Mouse (Mus musculus): ENCODE data around the gene Arl15. TPM values are rescaled to one million over a fixed set of nuclear protein-coding genes. Genes with fewer than 3 reads are reported as not detected.
A peak's percentile ranks its signal among the peaks of the same experiment; 100 is the strongest.
"Not testable (repeated sequence)": the region's sequence is repeated elsewhere in the genome, so short reads cannot be mapped to it uniquely, and the experiment has no call there.

The Arl15 gene
- polyA plus RNA-seq, 1 experiment from 2014 or later: 8.6 TPM

GRCm38 (mm10) chr13:113769829-113770228, 24.5 kb upstream of the Arl15 start:
- 80% methylated on average over 3 of the region's 3 CpGs for WGBS
- no peak for ATAC-seq (replicated peaks; ENCODE audit: low FRiP score, low TSS enrichment, low read depth)
- H3K27ac ChIP-seq (ENCODE audit: low read depth): no peak overlapping the region

GRCm38 (mm10) chr13:113770340-113770739, 24.0 kb upstream of the Arl15 start:
- no peak for DNase-seq (ENCODE audit: low spot score)
- 89% methylated on average over 5 of the region's 5 CpGs for WGBS
- Histone ChIP-seq H3K27me3 (replicated peaks; ENCODE audit: control insufficient read depth, insufficient read depth, low read length) (no peaks in the 10 kb centered on the region), H3K4me3 (ENCODE audit: low read depth, low read length) (no peak overlapping the region), H3K4me2 (ENCODE audit: low read length) (no peak overlapping the region), H3K27ac (ENCODE audit: low read depth) (no peak overlapping the region), H3K9ac (ENCODE audit: low read length) (no peak overlapping the region), H3K4me1 (replicated peaks; ENCODE audit: control insufficient read depth, insufficient read depth, low read length) (no peaks in the 10 kb centered on the region), H3K9me3 (ENCODE audit: control insufficient read depth, low read length) (no peaks in the 10 kb centered on the region), H3K36me3 (ENCODE audit: control insufficient read depth, insufficient read depth, low read length) (no peaks in the 10 kb centered on the region)
- no peak for ATAC-seq (replicated peaks; ENCODE audit: low FRiP score, low TSS enrichment, low read depth)

More at GRCm38 (mm10) chr13:113769829-113770228, 24.5 kb upstream of the Arl15 start:
- Histone ChIP-seq H3K9ac (ENCODE audit: low read length) (no peak overlapping the region), H3K36me3 (ENCODE audit: control insufficient read depth, insufficient read depth, low read length) (no peaks in the 10 kb centered on the region), H3K9me3 (ENCODE audit: control insufficient read depth, low read length) (no peaks in the 10 kb centered on the region), H3K4me3 (ENCODE audit: low read depth, low read length) (no peak overlapping the region), H3K4me2 (ENCODE audit: low read length) (no peak overlapping the region), H3K4me1 (replicated peaks; ENCODE audit: control insufficient read depth, insufficient read depth, low read length) (no peaks in the 10 kb centered on the region), H3K27me3 (replicated peaks; ENCODE audit: control insufficient read depth, insufficient read depth, low read length) (no peaks in the 10 kb centered on the region)
- DNase-seq (ENCODE audit: low spot score): no peak

- H3K9ac ChIP-seq (ENCODE audit: low read length): no peak overlapping the region
- H3K4me2 ChIP-seq (ENCODE audit: low read length): no peak overlapping the region
- no peak overlapping the region for H3K27ac ChIP-seq (ENCODE audit: low read depth)
- no peaks in the 10 kb centered on the region for H3K36me3 ChIP-seq (ENCODE audit: control insufficient read depth, insufficient read depth, low read length)
- no peak for ATAC-seq (replicated peaks; ENCODE audit: low FRiP score, low TSS enrichment, low read depth)
- no peak for DNase-seq (ENCODE audit: low spot score)
- WGBS: 42% methylated on average over 1 of the region's 1 CpGs
- no peak overlapping the region for H3K4me3 ChIP-seq (ENCODE audit: low read depth, low read length)
- H3K4me1 ChIP-seq (replicated peaks; ENCODE audit: control insufficient read depth, insufficient read depth, low read length): no peaks in the 10 kb centered on the region
- no peaks in the 10 kb centered on the region for H3K27me3 ChIP-seq (replicated peaks; ENCODE audit: control insufficient read depth, insufficient read depth, low read length)
- no peaks in the 10 kb centered on the region for H3K9me3 ChIP-seq (ENCODE audit: control insufficient read depth, low read length)
These were observed 23.0 kb upstream of the Arl15 start for GRCm38 (mm10) chr13:113771340-113771739.

- no peak overlapping the region for H3K4me3 ChIP-seq (ENCODE audit: low read depth, low read length)
- WGBS: 88% methylated on average over 8 of the region's 8 CpGs
- no peaks in the 10 kb centered on the region for H3K27me3 ChIP-seq (replicated peaks; ENCODE audit: control insufficient read depth, insufficient read depth, low read length)
- no peak overlapping the region for H3K27ac ChIP-seq (ENCODE audit: low read depth)
- H3K36me3 ChIP-seq (ENCODE audit: control insufficient read depth, insufficient read depth, low read length): no peaks in the 10 kb centered on the region
- no peaks in the 10 kb centered on the region for H3K4me1 ChIP-seq (replicated peaks; ENCODE audit: control insufficient read depth, insufficient read depth, low read length)
- H3K9ac ChIP-seq (ENCODE audit: low read length): no peak overlapping the region
- no peaks in the 10 kb centered on the region for H3K9me3 ChIP-seq (ENCODE audit: control insufficient read depth, low read length)
- DNase-seq (ENCODE audit: low spot score) (no peak), ATAC-seq (replicated peaks; ENCODE audit: low FRiP score, low TSS enrichment, low read depth) (no peak)
- H3K4me2 ChIP-seq (ENCODE audit: low read length): no peak overlapping the region
These were observed 19.5 kb upstream of the Arl15 start for GRCm38 (mm10) chr13:113774799-113775198.

GRCm38 (mm10) chr13:113775244-113776140, 18.8 kb upstream of the Arl15 start:
- Histone ChIP-seq H3K4me1 (replicated peaks; ENCODE audit: control insufficient read depth, insufficient read depth, low read length) (no peaks in the 10 kb centered on the region), H3K36me3 (ENCODE audit: control insufficient read depth, insufficient read depth, low read length) (no peaks in the 10 kb centered on the region), H3K9me3 (ENCODE audit: control insufficient read depth, low read length) (no peaks in the 10 kb centered on the region), H3K27me3 (replicated peaks; ENCODE audit: control insufficient read depth, insufficient read depth, low read length) (no peaks in the 10 kb centered on the region), H3K27ac (ENCODE audit: low read depth) (no peak overlapping the region), H3K9ac (ENCODE audit: low read length) (no peak overlapping the region), H3K4me2 (ENCODE audit: low read length) (no peak overlapping the region), H3K4me3 (ENCODE audit: low read depth, low read length) (no peak overlapping the region)
- 73% methylated on average over 10 of the region's 10 CpGs for WGBS
- DNase-seq (ENCODE audit: low spot score) (no peak), ATAC-seq (replicated peaks; ENCODE audit: low FRiP score, low TSS enrichment, low read depth) (no peak)

- DNase-seq (ENCODE audit: low spot score) (no peak), ATAC-seq (replicated peaks; ENCODE audit: low FRiP score, low TSS enrichment, low read depth) (no peak)
- no peaks in the 10 kb centered on the region for H3K4me1 ChIP-seq (replicated peaks; ENCODE audit: control insufficient read depth, insufficient read depth, low read length)
- H3K9ac ChIP-seq (ENCODE audit: low read length): no peak overlapping the region
- H3K4me2 ChIP-seq (ENCODE audit: low read length): no peak overlapping the region
- no peak overlapping the region for H3K27ac ChIP-seq (ENCODE audit: low read depth)
- no peak overlapping the region for H3K4me3 ChIP-seq (ENCODE audit: low read depth, low read length)
- no peaks in the 10 kb centered on the region for H3K9me3 ChIP-seq (ENCODE audit: control insufficient read depth, low read length)
- WGBS: 83% methylated on average over 5 of the region's 5 CpGs
- H3K36me3 ChIP-seq (ENCODE audit: control insufficient read depth, insufficient read depth, low read length): no peaks in the 10 kb centered on the region
- H3K27me3 ChIP-seq (replicated peaks; ENCODE audit: control insufficient read depth, insufficient read depth, low read length): no peaks in the 10 kb centered on the region
These were observed 8.5 kb upstream of the Arl15 start for GRCm38 (mm10) chr13:113785803-113786202.

GRCm38 (mm10) chr13:113787136-113787535, 7.2 kb upstream of the Arl15 start:
- DNase-seq (ENCODE audit: low spot score): no peak

GRCm38 (mm10) chr13:113790016-113790415, 4.3 kb upstream of the Arl15 start:
- H3K36me3 ChIP-seq (ENCODE audit: control insufficient read depth, insufficient read depth, low read length); H3K9ac ChIP-seq (ENCODE audit: low read length); ATAC-seq (replicated peaks; ENCODE audit: low FRiP score, low TSS enrichment, low read depth); H3K4me3 ChIP-seq (ENCODE audit: low read depth, low read length); H3K27ac ChIP-seq (ENCODE audit: low read depth); H3K4me2 ChIP-seq (ENCODE audit: low read length); H3K4me1 ChIP-seq (replicated peaks; ENCODE audit: control insufficient read depth, insufficient read depth, low read length); H3K27me3 ChIP-seq (replicated peaks; ENCODE audit: control insufficient read depth, insufficient read depth, low read length); H3K9me3 ChIP-seq (ENCODE audit: control insufficient read depth, low read length); DNase-seq (ENCODE audit: low spot score): not testable (repeated sequence)
- 82% methylated on average over 1 of the region's 3 CpGs for WGBS

More at GRCm38 (mm10) chr13:113787136-113787535, 7.2 kb upstream of the Arl15 start:
- ATAC-seq (replicated peaks; ENCODE audit: low FRiP score, low TSS enrichment, low read depth): no peak
- H3K4me2 ChIP-seq (ENCODE audit: low read length): no peak overlapping the region
- no peak overlapping the region for H3K4me3 ChIP-seq (ENCODE audit: low read depth, low read length)
- H3K4me1 ChIP-seq (replicated peaks; ENCODE audit: control insufficient read depth, insufficient read depth, low read length): no peaks in the 10 kb centered on the region
- no peak overlapping the region for H3K9ac ChIP-seq (ENCODE audit: low read length)
- H3K27ac ChIP-seq (ENCODE audit: low read depth): no peak overlapping the region
- no peaks in the 10 kb centered on the region for H3K27me3 ChIP-seq (replicated peaks; ENCODE audit: control insufficient read depth, insufficient read depth, low read length)
- WGBS: 57% methylated on average over 8 of the region's 8 CpGs
- H3K9me3 ChIP-seq (ENCODE audit: control insufficient read depth, low read length): no peaks in the 10 kb centered on the region
- H3K36me3 ChIP-seq (ENCODE audit: control insufficient read depth, insufficient read depth, low read length): no peaks in the 10 kb centered on the region

GRCm38 (mm10) chr13:113793637-113794036, 668 bp upstream of the Arl15 start:
- Histone ChIP-seq H3K27me3 (replicated peaks; ENCODE audit: control insufficient read depth, insufficient read depth, low read length) (no peaks in the 10 kb centered on the region), H3K4me2 (ENCODE audit: low read length) (peak overlapping the region; percentile 68), H3K27ac (ENCODE audit: low read depth) (peak overlapping the region; percentile 88), H3K4me3 (ENCODE audit: low read depth, low read length) (peak overlapping the region; percentile 87), H3K9ac (ENCODE audit: low read length) (peak overlapping the region; percentile 82), H3K4me1 (replicated peaks; ENCODE audit: control insufficient read depth, insufficient read depth, low read length) (peaks cover 13% of the 10 kb centered on the region; the same call in 1 of the 2 replicates), H3K9me3 (ENCODE audit: control insufficient read depth, low read length) (no peaks in the 10 kb centered on the region), H3K36me3 (ENCODE audit: control insufficient read depth, insufficient read depth, low read length) (no peaks in the 10 kb centered on the region)
- no peak for DNase-seq (ENCODE audit: low spot score)
- 82% methylated on average over 9 of the region's 9 CpGs for WGBS
- ATAC-seq (replicated peaks; ENCODE audit: low FRiP score, low TSS enrichment, low read depth): no peak

Measured in intestine, embryonic 14.5 days (tissue).